Mouse (Mus musculus) liver, embryonic 14.5 days (tissue): Measurements from ENCODE around the gene Mex3a. TPM values are rescaled to one million over a fixed set of nuclear protein-coding genes. Genes with fewer than 3 reads are reported as not detected.
A peak's percentile ranks its signal among the peaks of the same experiment; 100 is the strongest.

Source experiments
- ATAC-seq: fragments of 200-750 bp; cut with Nextera tagmentation; 2 replicates; pipeline ENCODE4 v1.8.0; 2017; ENCODE audit warnings: moderate number of reproducible peaks, mild to moderate bottlenecking, moderate library complexity; ENCODE audit not compliant: insufficient read depth
- DNase-seq, 3 experiments: peaks; one replicate each; pipeline ENCODE4 v3.0.0-alpha.2; 2012 to 2013; ENCODE audit warnings: low read depth in 3 of 3, low spot score in 3 of 3
- H3K27ac ChIP-seq: fragments of 300-500 bp; sonication (generic); 2 replicates; pipeline ENCODE4 v1.5.1; 2014; ENCODE audit warnings: moderate library complexity, mild to moderate bottlenecking, control low read depth, inconsistent platforms
- H3K27me3 ChIP-seq: fragments of 300-500 bp; sonication (generic); 2 replicates; pipeline ENCODE4 v1.6.1; 2014; ENCODE audit warnings: mild to moderate bottlenecking, low read length, moderate library complexity; ENCODE audit not compliant: control insufficient read depth, insufficient read depth
- H3K36me3 ChIP-seq: fragments of 300-500 bp; sonication (generic); replicated peaks from 2 replicates; pipeline ENCODE4 v1.6.1; 2014; ENCODE audit warnings: low read depth; ENCODE audit not compliant: control insufficient read depth, insufficient read depth
- H3K4me1 ChIP-seq, 2 experiments: fragments of 200-500 bp in 1 of 2; fragments of 300-500 bp in 1 of 2; sonication (generic) in 1 of 2; replicated peaks; 2 replicates each; pipeline ENCODE4 v1.6.1; 2012 to 2014; ENCODE audit warnings: antibody characterized with exemption in 1 of 2, inconsistent platforms in 1 of 2, low read length in 1 of 2; ENCODE audit not compliant: control insufficient read depth in 2 of 2, insufficient read depth in 2 of 2
- H3K4me2 ChIP-seq: fragments of 300-500 bp; sonication (generic); 2 replicates; pipeline ENCODE4 v1.6.1; 2014; ENCODE audit warnings: low read depth, mild to moderate bottlenecking, control low read depth, moderate library complexity
- H3K4me3 ChIP-seq, 2 experiments: fragments of 200-500 bp in 1 of 2; fragments of 300-500 bp in 1 of 2; sonication (generic) in 1 of 2; 2 replicates each; pipeline ENCODE4 v1.5.1; 2012 to 2014; ENCODE audit warnings: low read depth in 2 of 2, low read length in 2 of 2, mild to moderate bottlenecking in 2 of 2, control low read depth in 1 of 2, inconsistent platforms in 1 of 2, moderate library complexity in 1 of 2; ENCODE audit not compliant: insufficient read depth in 1 of 2
- H3K9ac ChIP-seq: fragments of 300-500 bp; sonication (generic); replicated peaks from 2 replicates; pipeline ENCODE4 v1.6.1; 2014; ENCODE audit warnings: mild to moderate bottlenecking, control low read depth, moderate library complexity
- H3K9me3 ChIP-seq: fragments of 300-500 bp; sonication (generic); 2 replicates; pipeline ENCODE4 v1.6.1; 2016; ENCODE audit warnings: low read length, mixed read lengths; ENCODE audit not compliant: control insufficient read depth
- CTCF ChIP-seq: IDR thresholded peaks from 2 replicates; pipeline ENCODE4 v1.5.1; 2016; ENCODE audit warnings: antibody characterized with exemption, low read depth, control low read depth
- EP300 ChIP-seq: IDR thresholded peaks from 2 replicates; pipeline ENCODE4 v1.6.1; 2016; ENCODE audit warnings: antibody characterized with exemption, low read depth
- WGBS: fragments of 180-500 bp; shearing (Covaris S2); extraction: QIAGEN DNeasy Blood & Tissue Kit; methylation state at CpG from one replicate; pipeline ENCODE4 v1.1.7; 2014; ENCODE audit not compliant: insufficient replicate concordance; 5-methylcytosine and 5-hydroxymethylcytosine counted together
- polyA plus RNA-seq, 2 experiments: library from polyadenylated mRNA; depleted of rRNA in 1 of 2; stranded (reverse) in 1 of 2; unstranded in 1 of 2; fragments of >200 nt; fragmentation: Nextera tagmentation in 1 of 2; extraction: Ambion mirVana in 1 of 2; gene quantifications; 2 replicates each; pipeline versions ENCODE4 v1.2.1 to v1.2.3; 2012 to 2014

Mex3a gene
- polyA plus RNA-seq (2012; rRNA removed) = 1.1 and 1.3 TPM in 2 replicates
- 0.74 and 0.82 TPM in 2 replicates for polyA plus RNA-seq (2014; fragmentation: Nextera tagmentation; extraction: Ambion mirVana)

- Histone ChIP-seq H3K9ac (peak within 1 kb of the TSS; percentile 64), H3K4me2 (peak within 1 kb of the TSS; percentile 99), H3K27ac (no peak within 1 kb of the TSS), H3K4me3 (peak within 1 kb of the TSS; percentile 77 to 92), H3K9me3 (no peaks in the 10 kb centered on the region), H3K4me1 (peaks cover 7 to 17% of the 10 kb centered on the region in 2 experiments), H3K27me3 (peaks cover 6% of the 10 kb centered on the region), H3K36me3 (no peaks in the 10 kb centered on the region)
- ATAC-seq = no peak
- DNase-seq = no peak
- 1% methylated on average over 29 of the region's 31 CpGs for WGBS
- TF ChIP-seq CTCF (no peak), EP300 (no peak)
Measured at GRCm38 (mm10) chr3:88532299-88532674, at the start of gene Mex3a. Gene Mex3a, plus strand, starts transcription at chr3:88532395.

GRCm38 (mm10) chr3:88483141-88483540 is 49.1 kb upstream of the Mex3a start:
- no peaks in the 10 kb centered on the region for H3K9me3 ChIP-seq
- no peak overlapping the region for H3K9ac ChIP-seq
- ATAC-seq (no peak), DNase-seq (no peak)
- H3K27me3 ChIP-seq = no peaks in the 10 kb centered on the region
- no peak overlapping the region for H3K4me3 ChIP-seq
- H3K27ac ChIP-seq = no peak overlapping the region
- TF ChIP-seq EP300 = no peak
- no peak for TF ChIP-seq CTCF
- H3K4me1 ChIP-seq = no peaks in the 10 kb centered on the region
- H3K4me2 ChIP-seq = no peak overlapping the region
- H3K36me3 ChIP-seq = peaks cover 58% of the 10 kb centered on the region
- 66% methylated on average over 8 of the region's 8 CpGs for WGBS

DNA sequence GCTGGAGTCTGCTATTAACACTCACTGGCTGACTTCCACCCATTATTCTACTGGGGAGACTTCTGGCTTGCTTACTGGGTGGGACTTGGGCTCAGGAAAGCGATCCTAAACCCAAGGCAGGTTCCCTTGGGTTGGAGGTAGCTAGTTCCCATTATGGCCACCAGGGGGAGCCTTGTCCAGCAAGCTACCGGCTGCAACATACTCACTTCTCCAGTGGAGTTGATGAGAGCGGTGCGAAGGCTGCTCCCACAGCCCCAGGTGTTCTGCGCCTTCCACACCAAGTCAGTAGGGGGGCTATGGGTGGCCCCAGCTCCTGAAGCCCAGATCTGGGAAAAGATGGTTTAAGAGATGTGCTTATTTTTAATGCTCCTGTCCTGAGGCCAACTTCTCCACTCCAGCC is 48.6 kb upstream of the Mex3a start:
- Histone ChIP-seq H3K4me3 (no peak overlapping the region), H3K27ac (no peak overlapping the region), H3K27me3 (no peaks in the 10 kb centered on the region), H3K9ac (no peak overlapping the region), H3K36me3 (peaks cover 60% of the 10 kb centered on the region), H3K4me1 (no peaks in the 10 kb centered on the region), H3K4me2 (no peak overlapping the region), H3K9me3 (no peaks in the 10 kb centered on the region)
- ATAC-seq (peak; percentile 54), DNase-seq (peak in 1 of 3 experiments; percentile 53)
- 15% methylated on average over 5 of the region's 5 CpGs for WGBS
- TF ChIP-seq CTCF (peak; percentile 97), EP300 (no peak)

GRCm38 (mm10) chr3:88484597-88485316 is 47.4 kb upstream of the Mex3a start:
- no peak overlapping the region for H3K4me2 ChIP-seq

DNA sequence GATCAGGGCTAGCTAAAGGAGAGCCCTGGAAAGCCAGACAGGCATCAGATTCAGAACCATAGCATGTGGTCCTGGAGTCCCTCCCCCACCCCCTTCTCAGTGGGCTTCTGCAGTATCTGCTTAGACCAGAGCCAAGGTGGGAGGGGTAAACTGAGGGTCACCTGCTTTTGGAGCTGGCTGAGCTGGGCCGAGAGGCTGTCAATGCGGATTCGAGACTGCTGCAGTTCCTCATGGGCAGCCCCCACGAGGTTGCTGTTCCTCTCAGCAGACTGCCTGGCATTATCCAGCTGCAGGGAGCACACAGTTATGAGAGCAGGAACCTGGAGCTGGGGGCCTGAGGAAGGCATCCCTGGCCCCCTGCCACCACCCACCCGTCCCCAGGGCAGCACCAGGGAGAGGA is 46.2 kb upstream of the Mex3a start:
- Histone ChIP-seq H3K9ac (no peak overlapping the region), H3K27ac (no peak overlapping the region), H3K4me1 (peaks cover 2 to 10% of the 10 kb centered on the region in 2 experiments), H3K27me3 (no peaks in the 10 kb centered on the region), H3K4me2 (no peak overlapping the region), H3K9me3 (no peaks in the 10 kb centered on the region), H3K4me3 (no peak overlapping the region), H3K36me3 (peaks cover 62% of the 10 kb centered on the region)
- WGBS = 69% methylated on average over 5 of the region's 5 CpGs
- TF ChIP-seq EP300 = no peak
- TF ChIP-seq CTCF = no peak
- ATAC-seq (no peak), DNase-seq (no peak)

More at GRCm38 (mm10) chr3:88484597-88485316, 47.4 kb upstream of the Mex3a start:
- H3K27ac ChIP-seq = no peak overlapping the region
- TF ChIP-seq CTCF = no peak
- no peak for TF ChIP-seq EP300
- 0 out of 4 replicates have a peak, but pooled peaks cover 0 to 2% of the 10 kb centered on the region in 2 experiments for H3K4me1 ChIP-seq
- 43% methylated on average over 39 of the region's 39 CpGs for WGBS
- no peak overlapping the region for H3K4me3 ChIP-seq
- H3K9me3 ChIP-seq = no peaks in the 10 kb centered on the region
- H3K9ac ChIP-seq = no peak overlapping the region
- no peak for DNase-seq
- H3K36me3 ChIP-seq = peaks cover 60% of the 10 kb centered on the region
- ATAC-seq = no peak
- H3K27me3 ChIP-seq = no peaks in the 10 kb centered on the region
